Mouse (Mus musculus) granulocyte monocyte progenitor cell, adult 5-6 weeks (primary cell): ENCODE data around the gene Ttyh3. TPM values are rescaled to one million over a fixed set of nuclear protein-coding genes. Genes with fewer than 3 reads are reported as not detected.

Experiments
- ATAC-seq: replicated peaks from 2 replicates; pipeline ENCODE4 v1.8.0; 2016; ENCODE audit warnings: mild to moderate bottlenecking, moderate TSS enrichment, inconsistent platforms; ENCODE audit not compliant: poor library complexity, severe bottlenecking
- total RNA-seq, 2 experiments: library from RNA; stranded (forward) in 1 of 2; stranded (reverse) in 1 of 2; fragments of 200-712, 200-1000 nt in 1 of 2; fragments of >200 nt in 1 of 2; fragmentation: Nextera tagmentation in 1 of 2; gene quantifications; 2 replicates each; pipeline ENCODE4 v1.2.3; 2014 to 2017

The Ttyh3 gene
- total RNA-seq, 2 experiments from 2014 or later = 9.2 to 42.0 TPM

DNA sequence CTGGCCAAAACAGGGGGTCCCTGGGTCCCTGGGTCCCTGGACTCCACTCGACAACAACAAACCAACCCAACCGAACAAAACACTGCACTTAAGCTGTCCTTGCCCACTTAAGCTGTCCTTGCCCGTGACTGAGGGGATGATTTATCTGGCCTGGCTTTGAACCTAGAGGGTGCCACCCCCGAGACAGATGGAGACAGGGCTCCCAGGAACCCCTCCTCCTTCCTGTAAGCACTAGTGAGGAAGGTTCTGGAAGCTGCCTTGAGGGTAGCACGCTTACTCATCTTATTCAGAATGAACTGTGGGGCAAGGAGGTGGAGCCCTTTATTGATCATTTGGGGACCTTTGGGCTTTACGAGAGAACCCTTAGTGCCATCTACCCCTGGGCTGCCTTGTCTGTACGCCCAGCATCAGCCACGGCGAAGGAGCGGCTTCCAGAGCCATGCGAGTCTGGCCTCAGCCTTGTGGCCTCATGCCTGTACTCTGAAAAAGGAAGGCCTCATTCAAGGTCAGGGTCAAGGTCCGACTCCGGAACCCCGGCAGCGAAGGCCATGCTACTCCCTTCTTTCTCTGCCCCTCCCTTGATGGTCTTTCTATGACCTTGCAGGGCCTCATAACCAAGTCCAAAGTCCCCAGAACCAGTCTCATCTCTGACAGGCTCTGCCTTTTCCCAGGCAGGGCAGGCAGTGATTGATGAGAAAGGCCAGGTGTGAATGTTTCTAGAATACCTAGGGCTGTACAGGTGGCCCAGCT, 5.4 kb upstream of the Ttyh3 start:
- ATAC-seq = no peak

DNA sequence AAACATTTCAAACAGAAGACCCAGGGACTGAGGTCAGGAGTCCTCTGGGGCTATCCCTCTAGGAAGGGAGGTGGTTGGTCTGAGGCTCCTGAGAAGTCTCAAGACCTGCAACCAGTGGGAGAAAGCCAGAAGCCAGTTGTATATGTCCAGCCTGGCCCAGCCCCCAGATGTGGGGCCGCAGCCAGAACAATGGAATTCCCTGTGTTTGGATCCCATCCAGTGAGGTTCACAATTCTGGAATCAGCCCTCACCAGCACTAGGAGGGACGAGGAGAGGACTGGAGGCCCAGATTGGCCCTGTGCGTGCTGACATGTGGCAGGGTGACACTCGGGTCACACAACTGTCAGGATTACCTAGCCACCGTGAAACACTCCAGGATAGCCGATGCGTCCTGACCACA, 3.8 kb upstream of the Ttyh3 start:
- ATAC-seq = no peak

DNA sequence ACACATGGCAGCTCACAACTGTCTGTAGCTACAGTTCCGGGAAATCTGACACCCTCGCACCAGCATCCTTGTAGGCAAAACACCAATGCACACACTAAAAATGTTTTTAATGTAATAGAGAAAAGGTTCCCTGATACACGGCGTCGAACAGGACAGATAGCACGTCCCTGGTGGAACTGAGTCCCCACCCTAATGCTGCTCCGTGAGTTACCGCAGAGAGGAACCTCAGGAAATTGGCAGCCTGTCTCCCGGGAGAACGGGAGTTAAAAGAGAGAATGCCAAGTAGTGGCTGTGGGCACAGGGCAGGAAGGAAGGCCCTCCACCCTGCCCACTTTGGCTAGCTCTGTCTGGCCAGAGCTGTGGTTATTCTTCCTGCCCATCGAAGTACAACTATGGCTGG, 2.4 kb upstream of the Ttyh3 start:
- no peak for ATAC-seq

DNA sequence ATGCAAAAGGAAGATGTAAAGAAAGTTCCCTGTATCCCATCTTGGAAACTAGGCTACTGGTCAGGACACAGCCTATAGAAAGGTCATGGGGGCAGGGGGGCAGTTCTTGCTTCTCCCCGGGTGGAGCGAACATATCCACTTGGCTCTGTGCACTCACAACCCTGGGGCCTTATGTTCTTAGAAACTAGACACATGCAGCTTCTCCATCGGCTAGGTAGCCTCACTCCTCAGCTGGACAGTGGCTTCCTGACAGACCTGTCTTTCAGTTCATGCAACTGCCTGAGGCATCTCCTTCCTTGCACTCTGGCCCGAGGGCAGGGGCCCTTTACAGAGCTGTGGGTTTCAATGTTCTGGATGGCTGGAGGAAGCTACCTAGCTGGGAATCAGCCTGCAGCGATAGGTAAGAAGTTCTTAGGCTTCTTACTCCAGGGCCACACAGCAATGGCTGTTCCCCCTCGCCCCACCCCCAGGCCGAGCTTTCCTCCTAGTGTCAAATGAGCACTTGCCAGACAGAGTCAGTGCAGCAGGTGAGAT, 1.1 kb upstream of the Ttyh3 start:
- ATAC-seq = no peak

DNA sequence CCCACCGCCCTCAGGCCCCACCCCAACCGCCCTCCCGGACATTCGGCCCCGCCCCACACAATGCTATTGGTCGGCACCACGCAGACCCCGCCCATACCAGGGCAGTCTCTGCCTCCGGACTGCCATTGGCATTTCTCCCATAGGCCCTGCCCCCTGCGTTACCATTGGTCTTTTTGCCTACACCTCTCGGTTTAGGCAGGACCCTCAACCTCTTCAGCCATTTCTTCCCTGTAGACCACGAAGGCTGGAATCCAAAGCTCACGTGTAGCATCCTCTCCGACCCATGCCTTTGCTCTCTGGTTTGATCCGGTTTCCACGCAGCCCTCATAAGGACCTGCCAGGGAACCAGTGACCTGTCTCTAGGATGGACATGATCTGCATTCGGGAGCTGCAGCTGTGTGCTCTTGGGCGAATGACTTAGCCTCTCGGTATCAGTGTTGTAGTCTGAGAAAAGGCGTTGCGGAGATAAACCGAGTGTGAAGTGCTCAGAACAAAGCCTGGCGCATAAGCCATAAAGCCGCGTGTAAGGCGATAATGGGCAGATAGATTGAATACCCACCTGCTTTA, 353 bp upstream of the Ttyh3 start:
- peak; percentile 87 for ATAC-seq

DNA sequence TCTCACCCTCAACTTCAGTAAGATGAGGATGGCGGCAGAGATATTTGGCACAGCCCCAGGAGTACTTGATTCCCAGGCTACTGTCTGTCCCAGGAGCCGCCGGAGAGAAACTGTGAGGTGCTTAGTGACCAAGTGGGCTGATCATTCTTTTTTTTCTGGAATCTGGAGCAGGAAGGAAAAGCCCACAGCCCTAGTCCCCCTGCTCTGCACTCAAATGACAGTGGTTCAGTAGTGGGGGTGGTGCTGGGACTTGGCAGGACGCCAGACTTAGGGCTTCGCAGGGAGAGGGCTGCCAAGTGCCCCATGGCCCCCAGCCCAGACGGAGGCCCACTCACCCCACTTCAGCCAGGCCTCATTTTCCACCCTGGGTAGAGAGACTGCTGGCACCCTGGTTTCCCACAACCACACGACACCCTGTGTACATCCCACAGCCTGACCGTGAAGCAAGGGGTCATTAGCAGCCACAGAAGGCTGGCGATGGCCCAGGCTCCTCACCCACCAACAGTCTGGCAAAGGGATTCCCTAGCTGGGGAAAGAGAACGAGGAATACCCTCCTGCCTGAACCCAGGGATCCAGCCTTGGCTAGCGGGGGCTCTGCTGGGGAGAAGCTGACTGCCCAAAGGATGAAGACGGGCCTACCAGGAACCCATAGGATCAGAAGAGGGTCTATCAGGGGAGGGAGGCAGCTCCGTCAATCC, 861 bp downstream of the Ttyh3 start:
- ATAC-seq = peak; percentile 12

DNA sequence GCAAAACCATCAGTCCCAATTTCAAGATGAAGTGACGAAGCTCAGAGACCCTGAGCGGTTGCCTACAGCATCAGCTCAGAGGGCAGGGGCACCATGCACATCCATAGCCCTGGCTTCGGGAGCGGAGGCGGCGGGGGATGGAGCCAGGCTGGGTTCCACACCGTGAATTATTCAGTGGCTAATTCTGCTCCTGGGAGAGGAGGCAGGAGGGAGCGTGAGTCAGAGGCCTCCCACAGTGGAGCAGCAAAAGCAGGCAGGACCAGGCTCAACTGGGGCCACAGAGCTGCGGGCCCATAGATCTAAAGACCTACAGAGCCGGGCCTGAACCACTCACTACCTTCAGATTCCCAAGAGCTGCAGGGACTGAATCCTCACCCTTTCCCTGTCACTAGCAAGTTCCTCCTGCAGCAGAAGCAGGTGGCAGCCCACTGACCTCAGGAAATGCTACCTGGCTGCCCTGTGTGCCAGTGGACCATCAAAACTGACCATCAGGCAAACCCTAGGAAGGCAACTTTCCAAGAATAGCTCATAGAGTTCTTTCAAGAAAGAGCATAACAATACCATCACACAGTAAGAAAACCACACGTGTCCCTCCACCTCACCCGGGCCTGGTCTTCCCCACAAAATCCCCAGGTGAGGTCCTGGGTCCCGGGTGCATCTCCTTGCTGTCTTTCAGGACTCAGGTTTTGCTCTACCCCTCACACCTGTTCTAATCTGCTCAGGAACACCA, 1.6 kb downstream of the Ttyh3 start:
- no peak for ATAC-seq

DNA sequence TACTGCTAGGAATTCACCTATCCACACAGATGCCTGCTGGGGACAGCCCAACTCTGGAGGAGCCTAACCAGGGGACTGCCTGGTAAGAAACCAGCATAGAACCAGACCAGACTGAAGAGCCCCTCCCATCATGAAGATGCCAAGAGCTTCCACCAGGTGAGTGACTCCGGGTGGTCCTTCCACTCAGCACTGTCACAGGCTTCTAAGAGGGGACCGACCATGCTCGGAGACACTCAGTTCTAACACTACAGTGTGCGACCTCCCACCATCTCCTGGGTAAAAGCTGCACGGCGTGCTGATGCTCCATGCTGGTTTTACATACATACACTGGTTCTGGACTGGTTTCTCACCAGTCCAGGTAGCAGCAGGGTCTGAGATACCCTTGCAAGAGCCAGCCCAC, 2.7 kb downstream of the Ttyh3 start:
- no peak for ATAC-seq

DNA sequence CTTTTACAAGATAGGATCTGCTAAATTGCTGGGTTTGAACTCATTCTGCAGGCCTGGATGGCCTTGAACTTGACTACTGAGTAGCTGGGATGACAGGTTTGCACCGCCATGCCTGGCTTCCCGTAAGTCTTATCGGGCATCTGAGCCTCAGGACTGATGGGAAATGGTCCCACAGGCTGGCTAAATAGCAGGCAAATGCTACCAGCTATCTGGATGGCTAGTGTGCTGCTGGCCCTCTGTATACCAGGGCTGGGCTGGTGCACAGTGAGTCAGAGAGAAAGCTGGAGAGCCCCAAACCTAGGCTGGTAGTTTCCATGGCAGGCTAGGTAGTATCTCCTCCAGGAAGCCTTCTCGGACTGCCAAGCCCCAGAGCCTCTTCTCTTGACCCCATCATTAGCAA, 3.4 kb downstream of the Ttyh3 start:
- no peak for ATAC-seq

DNA sequence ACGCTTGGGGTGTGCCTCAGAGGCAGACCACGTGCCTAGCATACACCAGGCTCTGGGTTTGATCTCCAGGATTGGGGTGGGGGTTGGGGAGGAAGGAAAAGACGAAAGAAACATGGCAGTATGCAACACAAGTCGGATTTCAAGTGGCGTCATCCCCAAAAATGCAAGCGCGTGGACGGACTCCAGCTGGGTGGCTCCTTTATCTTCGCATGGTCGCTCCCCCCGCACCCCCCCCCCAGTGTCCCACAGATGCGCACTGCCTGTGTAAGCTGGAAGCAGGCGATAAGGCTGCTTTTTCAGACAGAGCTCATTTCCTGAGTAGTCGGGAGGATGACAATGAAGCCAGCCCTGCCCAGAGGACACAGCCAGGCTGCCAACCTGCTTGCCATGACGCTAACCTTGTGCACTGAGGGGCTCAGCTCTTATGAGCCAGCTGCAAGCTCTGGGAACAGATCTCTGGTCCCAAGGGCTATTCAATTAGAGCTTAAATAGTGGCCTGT, 4.1 kb downstream of the Ttyh3 start:
- ATAC-seq = no peak

DNA sequence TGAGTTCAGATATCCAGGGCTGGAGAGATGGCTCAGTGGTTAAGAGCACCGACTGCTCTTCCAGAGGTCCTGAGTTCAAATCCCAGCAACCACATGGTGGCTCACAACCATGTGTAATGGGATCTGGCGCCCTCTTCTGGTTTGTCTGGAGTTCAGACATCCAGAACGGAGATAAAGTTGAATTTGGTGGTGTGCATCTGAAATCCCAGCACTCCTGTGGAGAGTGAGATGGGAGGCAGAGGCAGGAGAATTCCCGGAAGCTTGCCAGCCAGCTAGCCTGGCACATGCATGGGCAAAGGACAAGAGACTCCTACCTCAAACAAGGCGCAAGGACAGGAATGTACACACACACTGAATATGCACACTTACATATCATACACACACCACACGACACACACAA, 4.6 kb downstream of the Ttyh3 start:
- no peak for ATAC-seq

DNA sequence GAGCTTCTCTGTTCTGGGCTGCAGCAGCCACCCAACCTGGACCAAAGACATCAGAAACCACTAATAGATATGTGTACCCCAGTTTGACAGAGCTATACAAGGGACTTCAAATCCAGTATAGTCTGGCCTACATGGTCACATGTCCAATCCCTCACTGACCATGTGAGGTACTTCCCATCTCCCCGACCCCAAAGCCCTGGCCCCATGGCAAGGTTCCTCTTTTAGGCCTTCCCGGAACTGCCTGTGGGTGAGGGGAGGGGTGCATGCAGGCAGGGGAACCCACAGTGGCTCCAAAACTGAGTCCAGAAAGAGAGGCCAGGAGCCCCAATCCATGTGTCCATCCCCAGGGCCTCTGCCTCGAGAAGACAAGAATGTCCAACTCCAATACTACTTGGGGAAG, 6.8 kb downstream of the Ttyh3 start:
- ATAC-seq = peak; percentile 95

DNA sequence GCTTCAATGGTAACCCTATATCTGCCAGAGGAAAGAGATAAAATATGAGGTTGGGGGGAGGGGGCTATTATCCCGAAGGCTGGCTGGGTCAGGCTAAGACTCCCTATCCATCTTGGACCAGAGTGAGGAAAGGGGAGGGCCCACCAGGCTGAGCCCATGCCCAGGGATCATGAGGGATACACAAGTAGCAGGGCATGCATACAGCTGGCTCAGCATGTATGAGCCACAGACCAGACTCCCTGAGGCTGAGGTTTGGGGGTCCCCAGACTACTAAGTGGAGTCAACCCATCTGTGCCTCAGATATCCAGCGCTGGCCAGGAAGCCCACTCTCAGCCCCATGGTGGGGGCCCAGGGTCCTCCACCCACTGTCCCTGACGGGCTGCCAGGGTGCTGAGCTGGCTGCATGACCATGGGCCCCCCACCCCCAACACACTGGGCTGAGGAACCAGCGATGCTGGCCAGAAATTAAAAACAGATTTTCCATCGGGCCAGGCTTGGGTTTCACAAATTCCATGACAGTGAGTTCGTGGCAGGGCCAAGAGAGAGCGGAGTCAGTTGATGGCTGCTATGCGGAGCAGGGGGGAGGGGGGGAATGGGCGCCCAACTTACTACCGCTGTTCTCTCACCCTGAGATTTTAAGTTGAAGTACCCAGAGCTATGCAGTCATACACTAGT, 7.4 kb downstream of the Ttyh3 start:
- ATAC-seq = no peak

DNA sequence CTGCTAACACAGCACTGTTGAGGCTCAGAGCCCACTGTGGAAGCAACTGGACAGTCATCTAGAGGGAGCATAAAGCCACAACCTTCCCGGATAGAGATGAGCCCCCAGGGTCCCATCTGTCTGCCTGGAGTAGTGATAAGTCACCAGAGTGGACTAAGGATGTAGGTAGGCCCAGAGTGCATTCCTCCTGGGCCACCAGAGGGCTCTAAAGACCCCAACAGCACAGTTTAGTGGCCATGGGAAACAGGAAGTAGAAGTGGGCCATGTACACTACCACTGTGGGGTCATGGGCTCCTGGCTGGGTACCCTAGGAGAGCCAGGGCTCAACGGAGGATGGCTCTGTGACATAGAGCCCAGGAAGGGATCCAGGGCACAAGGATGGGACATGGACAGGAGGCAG, 8.0 kb downstream of the Ttyh3 start:
- ATAC-seq = peak; percentile 49

DNA sequence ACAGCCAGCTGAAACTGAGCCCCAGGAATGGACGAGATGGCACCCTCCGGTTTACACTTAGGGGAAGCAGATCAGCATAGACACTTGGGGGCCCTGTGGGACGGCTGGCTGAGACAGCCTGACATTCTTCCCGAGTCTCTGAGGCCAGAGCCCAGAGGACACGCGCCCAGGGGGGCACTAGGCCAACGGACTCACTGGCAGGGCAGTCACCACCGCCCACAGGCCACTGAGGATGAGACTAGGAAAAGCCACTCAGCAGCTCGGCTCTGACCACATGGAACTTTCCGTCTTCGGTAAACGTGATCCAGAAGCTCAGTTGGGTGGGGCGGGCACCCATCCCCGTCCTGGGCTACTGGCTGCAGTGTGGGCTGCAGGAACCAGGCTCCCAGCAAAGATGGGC, 9.0 kb downstream of the Ttyh3 start:
- no peak for ATAC-seq

DNA sequence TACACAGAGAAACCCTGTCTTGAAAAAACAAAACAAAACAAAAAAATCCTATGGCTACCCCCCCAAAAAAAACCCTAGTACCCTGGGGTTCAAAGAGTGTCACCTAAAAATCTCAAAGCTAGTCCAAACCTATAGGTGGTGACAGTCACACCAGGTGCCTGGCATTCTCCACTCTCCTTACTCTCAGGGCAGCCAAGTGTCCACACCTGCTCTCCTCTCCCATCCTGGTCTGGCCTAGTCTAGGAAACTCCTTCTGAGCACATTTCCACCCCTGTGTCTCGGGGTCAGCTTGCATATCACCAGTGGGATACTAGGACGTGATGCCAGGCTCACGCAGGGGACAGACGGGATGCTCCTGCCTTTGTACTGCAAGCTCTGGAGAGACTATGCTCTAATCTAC, 9.5 kb downstream of the Ttyh3 start:
- no peak for ATAC-seq

DNA sequence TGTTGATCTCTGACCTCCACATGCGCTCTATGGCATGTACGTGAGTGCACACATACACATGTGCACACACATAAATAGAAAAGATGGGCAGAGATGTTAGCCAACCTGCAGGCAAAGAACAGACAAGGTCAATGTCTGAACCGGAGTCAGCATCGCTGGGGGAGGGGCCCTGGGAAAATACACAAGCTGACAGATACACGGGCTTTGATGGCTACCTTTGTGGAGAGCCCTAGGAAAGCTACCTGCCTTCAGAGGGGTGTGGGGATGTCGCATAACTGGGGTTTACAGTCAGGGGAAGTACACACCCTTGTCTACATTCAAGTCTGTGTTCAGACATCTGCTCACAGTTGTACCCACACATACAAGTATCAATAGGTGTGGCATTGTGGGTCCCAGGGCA, 10.3 kb downstream of the Ttyh3 start:
- ATAC-seq = no peak

DNA sequence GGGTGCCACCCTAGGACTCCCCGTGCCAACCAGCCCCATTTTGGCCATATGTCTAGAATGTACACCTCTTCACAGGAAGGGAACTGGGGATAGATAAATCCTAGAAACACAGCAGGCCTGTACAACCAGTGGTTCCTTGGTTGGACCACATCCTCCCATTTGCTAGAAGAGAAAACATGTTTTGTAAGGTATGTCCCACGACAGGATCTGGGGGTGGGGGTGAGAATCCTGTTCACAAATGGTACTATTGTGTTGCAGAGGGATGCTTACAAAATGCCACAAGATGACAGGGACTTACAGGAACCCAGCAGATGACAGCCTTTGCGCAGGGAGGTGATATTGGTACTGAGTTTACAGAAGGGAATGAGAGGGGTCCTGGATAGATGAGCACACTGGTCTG, 10.8 kb downstream of the Ttyh3 start:
- no peak for ATAC-seq

DNA sequence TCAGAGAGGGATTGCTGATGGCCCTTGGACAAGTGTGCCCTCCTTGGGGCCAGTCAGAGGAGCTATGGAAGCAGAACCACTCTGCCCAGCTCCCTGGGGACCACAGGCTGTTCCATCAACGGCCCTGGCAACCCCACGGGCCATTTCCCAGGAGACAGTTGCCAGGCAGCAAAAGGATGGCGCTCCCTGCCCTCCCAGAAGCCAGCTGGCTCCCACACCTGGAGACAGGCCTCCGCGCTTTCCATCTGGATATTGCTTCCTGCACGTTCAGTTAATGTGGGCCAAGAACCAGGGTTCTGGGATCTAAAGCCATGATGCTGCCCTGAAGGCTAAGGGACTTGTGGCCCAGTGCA, 11.8 kb downstream of the Ttyh3 start:
- no peak for ATAC-seq

DNA sequence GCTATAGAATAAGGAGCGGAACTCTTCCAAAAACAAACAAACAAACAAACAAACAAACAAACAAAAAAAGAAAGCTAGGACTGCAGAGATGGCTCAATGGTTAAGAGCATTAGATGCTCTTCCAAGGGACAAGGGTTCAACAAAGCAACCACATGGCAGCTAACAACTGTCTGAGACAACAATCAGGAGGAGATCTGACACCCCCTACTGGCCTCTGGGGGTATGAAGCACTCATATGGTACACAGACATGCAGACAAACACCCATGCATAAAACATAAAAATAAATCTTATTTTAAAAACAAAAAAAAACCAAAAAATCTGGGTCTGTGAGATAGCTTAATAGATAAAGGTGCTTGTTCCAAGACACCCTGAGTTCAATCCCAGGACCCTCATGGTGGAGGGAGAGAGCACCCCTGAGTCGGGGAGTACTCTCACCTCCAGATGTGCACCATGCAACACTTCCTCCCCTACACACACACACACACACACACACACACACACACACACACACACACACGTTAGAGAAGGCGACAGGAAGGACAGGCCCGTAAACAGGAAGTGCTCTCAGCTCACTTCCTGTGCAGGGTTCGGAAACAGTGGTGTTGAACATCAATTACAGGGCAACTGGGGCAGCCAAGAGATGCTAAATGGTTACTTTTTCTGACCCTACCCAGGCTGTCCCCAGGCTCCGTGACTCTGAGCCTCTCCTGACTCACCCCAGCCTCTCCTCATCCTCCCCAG, 12.3 kb downstream of the Ttyh3 start:
- ATAC-seq = peak; percentile 40
